Mouse (Mus musculus): ENCODE results near the gene Rsc1a1. TPM values are rescaled to one million over a fixed set of nuclear protein-coding genes. Genes with fewer than 3 reads are reported as not detected.

The Rsc1a1 gene
- polyA plus RNA-seq, 1 experiment from 2014 or later = 1.9 TPM

GRCm38 (mm10) chr4:141713598-141714142 lies 28.3 kb upstream of the Rsc1a1 start:
- ATAC-seq (ENCODE audit: low read depth) (no peak), DNase-seq (ENCODE audit: low spot score) (no peak)
- Histone ChIP-seq H3K4me3 (ENCODE audit: low read depth, low read length) (no peak overlapping the region), H3K4me2 (ENCODE audit: low read depth, low read length) (no peak overlapping the region), H3K27me3 (replicated peaks; ENCODE audit: control insufficient read depth, insufficient read depth, low read length) (no peaks in the 10 kb centered on the region), H3K9ac (ENCODE audit: low read depth, low read length) (no peak overlapping the region), H3K4me1 (ENCODE audit: control insufficient read depth, insufficient read depth, low read length) (0 out of 2 replicates have a peak, but pooled peaks cover 4% of the 10 kb centered on the region), H3K9me3 (ENCODE audit: control insufficient read depth, low read length) (no peaks in the 10 kb centered on the region), H3K27ac (replicated peaks; ENCODE audit: low read depth, low read length) (no peak overlapping the region), H3K36me3 (ENCODE audit: control insufficient read depth, insufficient read depth, low read length) (peaks cover 53% of the 10 kb centered on the region)
- WGBS = 81% methylated on average over 5 of the region's 5 CpGs

GRCm38 (mm10) chr4:141711250-141711649 lies 25.9 kb upstream of the Rsc1a1 start:
- 100% methylated on average over 1 of the region's 1 CpGs for whole genome bisulfite sequencing
- H3K9ac ChIP-seq (ENCODE audit: low read depth, low read length) = no peak overlapping the region
- H3K9me3 ChIP-seq (ENCODE audit: control insufficient read depth, low read length) = no peaks in the 10 kb centered on the region
- ATAC-seq (ENCODE audit: low read depth) = no peak
- no peaks in the 10 kb centered on the region for H3K27me3 ChIP-seq (replicated peaks; ENCODE audit: control insufficient read depth, insufficient read depth, low read length)
- H3K4me2 ChIP-seq (ENCODE audit: low read depth, low read length) = no peak overlapping the region
- 0 out of 2 replicates have a peak, but pooled peaks cover 4% of the 10 kb centered on the region for H3K4me1 ChIP-seq (ENCODE audit: control insufficient read depth, insufficient read depth, low read length)
- H3K4me3 ChIP-seq (ENCODE audit: low read depth, low read length) = no peak overlapping the region
- peaks cover 69% of the 10 kb centered on the region for H3K36me3 ChIP-seq (ENCODE audit: control insufficient read depth, insufficient read depth, low read length)
- DNase-seq (ENCODE audit: low spot score) = no peak
- H3K27ac ChIP-seq (replicated peaks; ENCODE audit: low read depth, low read length) = no peak overlapping the region

- H3K9ac ChIP-seq (ENCODE audit: low read depth, low read length) = no peak overlapping the region
- H3K27me3 ChIP-seq (replicated peaks; ENCODE audit: control insufficient read depth, insufficient read depth, low read length) = no peaks in the 10 kb centered on the region
- peaks cover 92% of the 10 kb centered on the region for H3K36me3 ChIP-seq (ENCODE audit: control insufficient read depth, insufficient read depth, low read length)
- no peaks in the 10 kb centered on the region for H3K4me1 ChIP-seq (ENCODE audit: control insufficient read depth, insufficient read depth, low read length)
- no peaks in the 10 kb centered on the region for H3K9me3 ChIP-seq (ENCODE audit: control insufficient read depth, low read length)
- DNase-seq (ENCODE audit: low spot score) (no peak), ATAC-seq (ENCODE audit: low read depth) (no peak)
- no peak overlapping the region for H3K27ac ChIP-seq (replicated peaks; ENCODE audit: low read depth, low read length)
- H3K4me3 ChIP-seq (ENCODE audit: low read depth, low read length) = no peak overlapping the region
- H3K4me2 ChIP-seq (ENCODE audit: low read depth, low read length) = no peak overlapping the region
- WGBS = 92% methylated on average over 2 of the region's 2 CpGs
These were observed 23.6 kb upstream of the Rsc1a1 start for GRCm38 (mm10) chr4:141708971-141709370.

- Histone ChIP-seq H3K27ac (replicated peaks; ENCODE audit: low read depth, low read length) (no peak overlapping the region), H3K4me1 (ENCODE audit: control insufficient read depth, insufficient read depth, low read length) (no peaks in the 10 kb centered on the region), H3K27me3 (replicated peaks; ENCODE audit: control insufficient read depth, insufficient read depth, low read length) (no peaks in the 10 kb centered on the region), H3K9ac (ENCODE audit: low read depth, low read length) (no peak overlapping the region), H3K36me3 (ENCODE audit: control insufficient read depth, insufficient read depth, low read length) (peaks cover 96% of the 10 kb centered on the region), H3K4me2 (ENCODE audit: low read depth, low read length) (no peak overlapping the region), H3K9me3 (ENCODE audit: control insufficient read depth, low read length) (no peaks in the 10 kb centered on the region), H3K4me3 (ENCODE audit: low read depth, low read length) (no peak overlapping the region)
- ATAC-seq (ENCODE audit: low read depth) (no peak), DNase-seq (ENCODE audit: low spot score) (no peak)
- 89% methylated on average over 7 of the region's 7 CpGs for WGBS
These were observed 22.6 kb upstream of the Rsc1a1 start for GRCm38 (mm10) chr4:141708005-141708404.

GRCm38 (mm10) chr4:141705331-141705730 lies 19.9 kb upstream of the Rsc1a1 start:
- Histone ChIP-seq H3K4me1 (ENCODE audit: control insufficient read depth, insufficient read depth, low read length) (no peaks in the 10 kb centered on the region), H3K9ac (ENCODE audit: low read depth, low read length) (no peak overlapping the region), H3K4me2 (ENCODE audit: low read depth, low read length) (no peak overlapping the region), H3K27ac (replicated peaks; ENCODE audit: low read depth, low read length) (no peak overlapping the region), H3K36me3 (ENCODE audit: control insufficient read depth, insufficient read depth, low read length) (peaks cover 99% of the 10 kb centered on the region), H3K27me3 (replicated peaks; ENCODE audit: control insufficient read depth, insufficient read depth, low read length) (no peaks in the 10 kb centered on the region), H3K9me3 (ENCODE audit: control insufficient read depth, low read length) (no peaks in the 10 kb centered on the region), H3K4me3 (ENCODE audit: low read depth, low read length) (no peak overlapping the region)
- 66% methylated on average over 4 of the region's 4 CpGs for WGBS
- DNase-seq (ENCODE audit: low spot score) = peak; percentile 65
- ATAC-seq (ENCODE audit: low read depth) = peak; percentile 90

GRCm38 (mm10) chr4:141704625-141705024 lies 19.2 kb upstream of the Rsc1a1 start:
- no peak for DNase-seq (ENCODE audit: low spot score)
- H3K9me3 ChIP-seq (ENCODE audit: control insufficient read depth, low read length) = no peaks in the 10 kb centered on the region
- no peak for ATAC-seq (ENCODE audit: low read depth)
- H3K9ac ChIP-seq (ENCODE audit: low read depth, low read length) = no peak overlapping the region
- H3K4me1 ChIP-seq (ENCODE audit: control insufficient read depth, insufficient read depth, low read length) = no peaks in the 10 kb centered on the region
- 94% methylated on average over 2 of the region's 2 CpGs for WGBS
- H3K27ac ChIP-seq (replicated peaks; ENCODE audit: low read depth, low read length) = no peak overlapping the region
- no peak overlapping the region for H3K4me2 ChIP-seq (ENCODE audit: low read depth, low read length)
- no peaks in the 10 kb centered on the region for H3K27me3 ChIP-seq (replicated peaks; ENCODE audit: control insufficient read depth, insufficient read depth, low read length)
- peaks cover 99% of the 10 kb centered on the region for H3K36me3 ChIP-seq (ENCODE audit: control insufficient read depth, insufficient read depth, low read length)
- no peak overlapping the region for H3K4me3 ChIP-seq (ENCODE audit: low read depth, low read length)

GRCm38 (mm10) chr4:141694719-141695118 lies 9.3 kb upstream of the Rsc1a1 start:
- DNase-seq (ENCODE audit: low spot score) (no peak), ATAC-seq (ENCODE audit: low read depth) (no peak)
- Histone ChIP-seq H3K36me3 (ENCODE audit: control insufficient read depth, insufficient read depth, low read length) (peaks cover 99% of the 10 kb centered on the region), H3K27ac (replicated peaks; ENCODE audit: low read depth, low read length) (no peak overlapping the region), H3K4me2 (ENCODE audit: low read depth, low read length) (no peak overlapping the region), H3K9me3 (ENCODE audit: control insufficient read depth, low read length) (no peaks in the 10 kb centered on the region), H3K9ac (ENCODE audit: low read depth, low read length) (no peak overlapping the region), H3K27me3 (replicated peaks; ENCODE audit: control insufficient read depth, insufficient read depth, low read length) (no peaks in the 10 kb centered on the region), H3K4me1 (ENCODE audit: control insufficient read depth, insufficient read depth, low read length) (no peaks in the 10 kb centered on the region), H3K4me3 (ENCODE audit: low read depth, low read length) (no peak overlapping the region)
- WGBS = 94% methylated on average over 8 of the region's 8 CpGs

- Histone ChIP-seq H3K4me2 (ENCODE audit: low read depth, low read length) (no peak overlapping the region), H3K36me3 (ENCODE audit: control insufficient read depth, insufficient read depth, low read length) (peaks cover 87% of the 10 kb centered on the region), H3K4me1 (ENCODE audit: control insufficient read depth, insufficient read depth, low read length) (no peaks in the 10 kb centered on the region), H3K9ac (ENCODE audit: low read depth, low read length) (no peak overlapping the region), H3K27ac (replicated peaks; ENCODE audit: low read depth, low read length) (no peak overlapping the region), H3K4me3 (ENCODE audit: low read depth, low read length) (no peak overlapping the region), H3K9me3 (ENCODE audit: control insufficient read depth, low read length) (no peaks in the 10 kb centered on the region), H3K27me3 (replicated peaks; ENCODE audit: control insufficient read depth, insufficient read depth, low read length) (no peaks in the 10 kb centered on the region)
- WGBS = 91% methylated on average over 8 of the region's 8 CpGs
- DNase-seq (ENCODE audit: low spot score) = no peak
- ATAC-seq (ENCODE audit: low read depth) = no peak
These were observed 3.1 kb upstream of the Rsc1a1 start for GRCm38 (mm10) chr4:141688505-141688904.

GRCm38 (mm10) chr4:141686525-141686924 lies 1.1 kb upstream of the Rsc1a1 start:
- Histone ChIP-seq H3K4me3 (ENCODE audit: low read depth, low read length) (no peak overlapping the region), H3K27ac (replicated peaks; ENCODE audit: low read depth, low read length) (no peak overlapping the region), H3K4me2 (ENCODE audit: low read depth, low read length) (no peak overlapping the region), H3K4me1 (ENCODE audit: control insufficient read depth, insufficient read depth, low read length) (no peaks in the 10 kb centered on the region), H3K9me3 (ENCODE audit: control insufficient read depth, low read length) (no peaks in the 10 kb centered on the region), H3K36me3 (ENCODE audit: control insufficient read depth, insufficient read depth, low read length) (peaks cover 82% of the 10 kb centered on the region), H3K9ac (ENCODE audit: low read depth, low read length) (no peak overlapping the region), H3K27me3 (replicated peaks; ENCODE audit: control insufficient read depth, insufficient read depth, low read length) (no peaks in the 10 kb centered on the region)
- DNase-seq (ENCODE audit: low spot score) (no peak), ATAC-seq (ENCODE audit: low read depth) (peak; percentile 30; the same call in 1 of the 2 replicates)
- WGBS = 72% methylated on average over 8 of the region's 8 CpGs
